Mouse (Mus musculus): ENCODE measurements at regions not wholly inside any gene's neighbourhood (a gene's known extent, or its start where the extent isn't known, plus 50 kb on each side); places are given as distances from the start of the nearest gene placed in this dataset.

- TF ChIP-seq MYOG (IDR thresholded peaks at IDR 0.05; ENCODE audit: control insufficient read depth in 1 of 3, insufficient read depth in 1 of 3, insufficient read length in 2 of 3, low read depth in 2 of 3) (no peak), POLR2A (IDR thresholded peaks at IDR 0.05; ENCODE audit: insufficient read length, low read depth) (no peak), POLR2AphosphoS2 (IDR thresholded peaks at IDR 0.05; ENCODE audit: insufficient read length, low read depth) (no peak), MAX (IDR thresholded peaks at IDR 0.05; ENCODE audit: low read depth) (no peak)
These were observed 128.1 kb downstream of the Pja2 start for GRCm38 (mm10) chr17:64203611-64204010.
